Mouse (Mus musculus): ENCODE measurements around the gene Tdp1.

The Tdp1 gene

GRCm38 (mm10) chr12:99884269-99885261, at the start of gene Tdp1, which contains the start of gene Efcab11:
Gene Tdp1 (plus strand): TSS chr12:99884517.
Gene Efcab11 (minus strand): TSS chr12:99884439.
- DNase-seq, result peak; percentile 91

DNA sequence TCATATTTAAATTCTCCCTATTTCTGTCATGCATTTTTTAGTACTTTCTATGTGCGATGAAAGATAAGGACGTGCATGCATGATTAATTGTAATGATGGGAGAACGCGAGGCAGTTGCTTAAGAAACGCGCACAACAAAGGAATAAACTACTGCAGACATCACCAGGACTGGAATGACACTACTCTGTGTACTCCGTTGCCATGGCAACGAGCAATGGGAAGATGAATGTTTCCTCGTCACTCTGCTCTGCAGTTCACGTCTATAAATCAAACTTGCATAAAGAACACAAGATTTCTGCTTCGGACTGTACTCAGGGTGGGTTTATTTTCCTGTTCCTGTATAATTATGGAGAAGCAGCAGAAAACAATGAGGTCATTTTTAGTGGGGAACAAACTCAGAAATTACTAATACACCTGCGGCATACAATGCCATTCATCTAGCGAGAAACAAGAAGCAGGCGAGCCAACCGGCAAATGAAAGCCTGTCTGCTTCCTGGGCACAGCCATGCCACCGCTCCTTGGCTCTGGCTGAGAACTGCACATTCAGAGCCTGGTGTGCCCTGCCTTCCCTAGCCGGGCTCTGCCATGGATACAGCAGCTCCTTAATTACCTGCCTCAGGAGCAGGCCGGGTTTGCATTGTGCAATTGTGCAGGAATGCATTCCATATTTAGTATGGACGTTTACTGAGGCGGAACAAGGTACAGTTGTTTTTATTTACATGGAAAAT, 47.7 kb upstream of the Tdp1 start:
- DNase-seq, result peak; percentile 45

DNA sequence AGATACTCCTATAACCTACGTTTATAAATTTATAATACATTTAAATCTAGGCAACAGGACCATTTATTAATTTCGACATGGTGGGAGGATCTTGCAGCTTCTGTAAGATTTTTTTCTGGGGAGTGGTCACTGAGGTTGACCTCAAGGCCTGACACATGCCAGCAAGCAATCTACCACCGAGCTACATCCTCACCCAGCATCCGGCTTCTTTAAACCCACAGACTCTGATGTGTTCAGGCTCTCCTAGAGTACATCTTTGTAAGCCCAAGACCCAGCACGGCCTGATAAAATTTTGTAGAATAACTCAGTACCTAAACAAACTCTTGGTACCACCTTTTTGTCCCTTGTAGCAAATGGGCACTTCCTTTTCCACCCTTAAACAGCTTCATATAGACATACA, 46.8 kb upstream of the Tdp1 start:
- DNase-seq, result no peak

DNA sequence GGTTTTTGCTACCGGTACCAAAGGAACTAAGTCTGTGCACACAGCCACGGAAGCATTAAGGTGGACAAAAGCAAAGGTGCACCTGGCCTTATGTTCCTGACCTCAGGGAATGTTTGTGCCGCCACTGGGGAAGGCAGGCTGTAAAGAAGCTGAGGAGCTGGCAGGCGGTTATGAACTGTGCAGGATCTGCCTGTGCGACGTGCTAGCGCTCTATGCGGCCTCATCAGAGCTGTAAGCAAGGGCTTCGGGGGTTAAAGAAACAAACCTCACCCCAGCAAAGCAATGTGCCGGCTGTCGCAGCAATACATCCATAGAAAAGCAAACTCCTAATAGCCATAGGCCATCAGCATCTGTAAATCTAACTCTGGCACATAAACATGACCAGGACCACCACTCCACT, 46.2 kb upstream of the Tdp1 start:
- DNase-seq, result no peak

GRCm38 (mm10) chr12:99838703-99839102, 45.6 kb upstream of the Tdp1 start:
- peak; percentile 42 for DNase-seq

GRCm38 (mm10) chr12:99844951-99845350, 39.4 kb upstream of the Tdp1 start:
- no peak for DNase-seq

- DNase-seq, result no peak
These were observed 34.3 kb upstream of the Tdp1 start for GRCm38 (mm10) chr12:99849996-99850395.

DNA sequence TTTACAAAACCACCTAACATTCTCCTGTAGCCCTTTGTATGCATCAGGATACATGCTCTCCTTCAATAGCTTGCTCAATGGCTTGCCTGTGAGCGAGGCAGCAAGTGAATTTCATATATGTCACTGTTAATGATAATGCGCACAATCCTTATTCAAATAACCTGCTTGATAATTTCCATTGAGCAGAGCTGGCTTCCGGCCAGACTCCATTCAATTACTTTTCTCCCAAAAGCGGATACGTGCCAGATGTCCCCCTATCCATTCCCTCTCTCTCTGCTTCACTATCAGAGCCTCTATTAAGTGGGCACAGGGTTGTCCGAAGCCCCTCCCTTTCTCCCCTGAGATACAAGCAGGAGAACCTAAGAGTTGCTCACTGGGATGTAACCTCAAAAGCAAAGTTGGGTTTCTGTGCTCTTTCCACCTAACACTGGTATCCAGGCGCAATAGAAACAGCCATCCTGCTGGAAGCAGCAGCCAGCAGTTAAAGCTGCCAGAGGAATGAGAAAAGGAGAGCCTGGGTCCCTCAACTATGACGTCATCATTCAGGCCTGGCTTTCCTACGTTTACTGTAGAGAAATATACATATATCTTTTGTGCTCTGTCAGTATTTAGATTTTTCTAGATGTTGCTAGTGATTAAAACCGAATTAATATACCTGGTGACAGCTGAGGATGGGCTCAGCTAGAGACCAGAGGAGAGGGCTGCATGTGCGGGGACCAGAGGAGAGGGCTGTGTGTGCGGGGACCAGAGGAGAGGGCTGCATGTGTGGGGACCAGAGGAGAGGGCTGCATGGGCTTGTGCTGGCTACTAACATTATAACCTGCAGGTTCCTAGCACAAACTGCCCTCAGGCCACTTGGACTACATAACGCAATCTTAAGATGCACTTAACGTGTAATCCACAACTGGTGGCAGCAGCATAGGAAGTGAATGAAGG, 30.7 kb upstream of the Tdp1 start:
- DNase-seq, result no peak

GRCm38 (mm10) chr12:99856011-99856410, 28.3 kb upstream of the Tdp1 start:
- DNase-seq, result no peak

GRCm38 (mm10) chr12:99858664-99859063, 25.7 kb upstream of the Tdp1 start:
- no peak for DNase-seq

GRCm38 (mm10) chr12:99859391-99860100, 24.8 kb upstream of the Tdp1 start:
- DNase-seq, result peak; percentile 30

DNA sequence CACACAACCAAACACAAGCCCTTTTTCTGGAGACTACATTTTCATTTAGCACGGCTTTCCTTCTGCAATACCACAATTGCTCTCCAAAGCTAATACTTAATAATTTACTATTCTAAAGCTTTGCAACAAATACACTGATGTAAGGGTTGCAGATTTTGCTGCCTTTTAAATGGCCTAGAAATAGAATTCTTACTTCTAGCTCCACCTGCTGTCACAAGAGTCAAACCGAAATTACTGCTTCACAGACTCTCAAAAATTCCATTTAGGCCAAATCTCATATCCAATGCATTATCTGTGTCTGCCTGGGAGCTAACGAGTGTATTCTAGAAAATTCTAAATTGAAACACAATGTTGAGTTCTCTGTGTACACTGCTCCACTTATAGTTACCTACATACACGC, 23.3 kb upstream of the Tdp1 start:
- peak; percentile 19 for DNase-seq

DNA sequence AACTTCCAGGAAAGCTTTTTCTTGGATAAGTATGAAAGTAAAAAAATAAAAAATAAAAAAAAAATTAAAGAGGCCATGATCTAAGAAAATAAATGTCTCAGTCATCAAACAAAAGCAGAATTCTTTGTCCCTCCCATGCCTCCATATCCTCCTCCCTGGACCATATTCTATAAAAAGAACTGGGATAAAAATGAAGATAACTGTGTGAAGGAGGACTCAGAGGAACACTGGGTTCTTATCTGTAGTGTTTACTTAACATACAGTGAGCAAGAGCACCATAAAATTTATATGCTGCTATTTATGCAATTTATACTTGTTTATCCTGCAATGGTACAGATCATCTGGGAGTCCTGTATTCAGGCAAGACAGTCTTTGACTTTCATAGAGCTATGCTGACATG, 19.7 kb upstream of the Tdp1 start:
- DNase-seq, result no peak

GRCm38 (mm10) chr12:99868821-99869220, 15.5 kb upstream of the Tdp1 start:
- DNase-seq, result no peak

DNA sequence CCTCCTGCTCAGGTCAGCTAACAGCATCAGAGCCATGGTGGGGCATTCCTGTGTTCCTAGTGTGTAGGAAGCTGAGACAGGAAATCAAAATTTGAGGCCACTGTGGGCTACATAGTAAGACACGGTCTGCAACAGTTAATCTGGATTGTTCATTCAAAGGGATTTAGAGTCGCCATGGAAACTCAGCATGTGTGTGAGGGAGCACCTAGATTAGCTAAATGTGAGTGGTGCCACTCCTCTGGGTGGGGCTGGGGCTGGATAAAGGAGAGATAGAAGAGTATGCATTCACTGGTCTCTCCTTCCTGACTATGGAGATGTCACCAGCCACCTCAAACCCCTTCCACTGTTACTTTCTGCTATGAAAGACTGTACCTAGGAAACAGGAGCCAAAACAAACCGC, 10.9 kb upstream of the Tdp1 start:
- no peak for DNase-seq

DNA sequence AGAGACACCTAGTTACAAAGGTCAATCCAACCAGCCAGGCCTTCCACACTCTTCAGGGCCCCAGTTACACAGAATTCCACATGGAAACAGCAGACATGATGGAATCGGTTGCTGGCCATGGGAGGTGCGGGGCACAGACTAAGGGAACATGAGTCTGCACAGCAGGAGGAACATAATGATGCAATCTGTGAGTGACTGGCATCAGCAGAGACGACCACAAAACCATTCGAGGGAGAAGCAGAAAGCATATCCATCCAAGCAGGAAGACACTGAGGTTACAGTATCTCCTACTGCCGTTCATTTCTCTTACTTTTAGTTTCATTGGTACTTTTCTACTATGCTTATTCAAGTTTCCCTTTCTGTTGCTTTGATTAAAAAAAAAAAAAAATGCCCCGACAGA, 9.7 kb upstream of the Tdp1 start:
- peak; percentile 6 for DNase-seq

DNA sequence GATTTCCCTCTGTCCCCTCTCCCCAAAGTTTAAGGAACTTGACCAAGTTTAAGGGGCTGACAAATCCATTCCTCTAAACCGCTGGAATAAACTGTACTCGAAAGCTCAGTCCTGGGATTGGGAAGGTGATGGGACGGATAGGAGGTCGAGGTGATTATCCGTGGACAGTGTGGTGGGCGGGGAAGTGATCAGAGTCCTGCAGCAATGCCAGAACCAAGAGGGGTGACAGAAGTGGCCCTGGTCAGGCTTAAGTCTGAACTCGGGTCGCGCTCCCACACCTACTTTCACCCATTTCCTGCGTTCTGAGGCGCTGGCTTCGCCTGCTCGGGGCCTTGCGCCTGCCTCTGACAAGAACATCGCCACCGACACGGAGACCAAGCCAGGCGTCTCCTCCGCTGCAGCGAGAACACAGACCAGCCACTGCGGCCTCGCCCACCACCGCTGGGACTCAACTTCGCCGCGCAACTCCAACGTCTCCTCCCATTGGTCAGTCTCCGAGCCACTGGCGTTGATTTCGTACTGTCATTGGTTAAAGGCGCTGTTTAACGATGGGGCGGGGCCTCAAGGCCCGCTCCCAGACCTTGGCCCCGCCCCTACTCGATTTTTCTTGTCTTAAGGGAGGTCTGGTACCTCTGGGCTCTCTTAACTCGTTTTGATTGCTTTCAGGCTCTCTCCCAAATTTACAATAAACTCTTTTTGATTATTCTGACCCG, 1.2 kb upstream of the Tdp1 start:
- DNase-seq, result peak; percentile 95

DNA sequence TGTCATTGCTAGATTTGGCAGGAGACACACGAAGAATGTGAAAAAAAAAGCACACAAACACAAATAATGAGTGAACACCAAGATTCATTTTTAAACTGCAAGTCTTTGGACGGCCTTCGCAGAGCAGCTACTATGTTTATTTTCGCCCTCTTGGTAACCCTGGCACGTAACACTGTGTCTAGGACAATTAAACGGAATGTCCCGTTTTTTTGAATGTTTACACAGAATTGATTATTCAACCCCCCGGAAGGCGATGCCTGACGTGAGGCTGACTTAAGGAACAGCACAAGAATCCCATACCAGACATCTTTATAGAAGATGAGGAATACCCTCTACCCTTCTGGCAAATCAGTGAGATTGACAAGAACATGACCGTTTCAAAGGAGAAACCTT, 608 bp upstream of the Tdp1 start:
- peak; percentile 45 for DNase-seq

GRCm38 (mm10) chr12:99885282-99885901, 1.1 kb downstream of the Tdp1 start:
- peak; percentile 3 for DNase-seq

GRCm38 (mm10) chr12:99897846-99898245, 13.5 kb downstream of the Tdp1 start:
- DNase-seq, result no peak
